Mouse (Mus musculus) bone marrow, adult 2 months (tissue): ENCODE data around the gene Prpf38b. TPM values are rescaled to one million over a fixed set of nuclear protein-coding genes. Genes with fewer than 3 reads are reported as not detected.
"Not testable (repeated sequence)": the region's sequence is repeated elsewhere in the genome, so short reads cannot be mapped to it uniquely, and the experiment has no call there.

ENCODE experiments used
- H3K27ac ChIP-seq: fragments of 200-500 bp; 2 replicates; pipeline ENCODE4 v1.5.1; 2012; ENCODE audit warnings: low read depth, mild to moderate bottlenecking, control low read depth, inconsistent platforms, low read length; ENCODE audit not compliant: control insufficient read depth, poor library complexity, insufficient read depth
- H3K4me1 ChIP-seq: fragments of 200-500 bp; 2 replicates; pipeline ENCODE4 v1.6.1; 2011; ENCODE audit warnings: low read length; ENCODE audit not compliant: control insufficient read depth, insufficient read depth
- H3K4me3 ChIP-seq: fragments of 200-500 bp; replicated peaks from 2 replicates; pipeline ENCODE3; 2011; ENCODE audit warnings: mild to moderate bottlenecking, low read depth, low read length, control low read depth; ENCODE audit not compliant: control insufficient read depth
- CTCF ChIP-seq: fragments of 200-500 bp; IDR thresholded peaks from 2 replicates; pipeline ENCODE4 v1.5.1; 2011; ENCODE audit warnings: low read length, control low read depth; ENCODE audit not compliant: control insufficient read depth, insufficient read depth
- POLR2A ChIP-seq: fragments of 200-500 bp; IDR thresholded peaks from 2 replicates; pipeline ENCODE4 v1.6.1; 2011; ENCODE audit warnings: low read depth, mild to moderate bottlenecking, control low read depth, low read length, borderline replicate concordance; ENCODE audit not compliant: control insufficient read depth
- WGBS: fragments of 180-500 bp; shearing (Covaris S2); methylation state at CpG from one replicate; pipeline ENCODE4 v1.1.7; 2018; 5-methylcytosine and 5-hydroxymethylcytosine counted together
- polyA plus RNA-seq: library from polyadenylated mRNA; stranded (reverse); fragments of >200 nt; gene quantifications from 2 replicates; pipeline ENCODE4 v1.2.4, GENCODE M21; 2011; ENCODE audit warnings: low replicate concordance; ENCODE audit not compliant: missing spikeins, insufficient read depth, insufficient read length

Gene Prpf38b
- polyA plus RNA-seq, 1 experiment, result 184 TPM

- no peak overlapping the region for H3K4me3 ChIP-seq
- WGBS, result 51% methylated on average over 4 of the region's 4 CpGs
- TF ChIP-seq POLR2A, result no peak
- TF ChIP-seq CTCF, result no peak
Measured at GRCm38 (mm10) chr3:108892914-108893313, 18.6 kb downstream of the Prpf38b start.

DNA sequence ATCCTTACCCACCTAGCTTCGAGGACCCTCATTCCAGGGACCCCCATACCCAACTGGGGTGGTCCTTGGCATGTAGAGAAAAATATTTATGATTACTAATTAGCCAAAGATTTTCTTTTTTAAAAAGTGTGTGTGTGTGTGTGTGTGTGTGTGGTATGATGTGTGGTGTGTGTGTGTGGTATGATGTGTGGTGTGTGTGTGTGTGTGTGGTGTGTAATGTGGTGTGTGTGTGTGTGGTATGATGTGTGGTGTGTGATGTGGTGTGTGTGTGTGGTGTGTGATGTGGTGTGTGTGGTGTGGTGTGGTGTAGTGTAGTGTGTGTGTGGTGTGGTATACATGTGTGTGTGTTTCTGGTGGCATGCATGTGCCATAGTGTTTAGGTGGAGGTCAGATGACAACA is 19.4 kb downstream of the Prpf38b start:
- no peak for TF ChIP-seq CTCF
- TF ChIP-seq POLR2A, result no peak
- no peak overlapping the region for H3K4me3 ChIP-seq
- 76% methylated on average over 1 of the region's 1 CpGs for WGBS
- H3K27ac ChIP-seq, result no peak overlapping the region
- H3K4me1 ChIP-seq, result peaks cover 2% of the 10 kb centered on the region; the same call in 1 of the 2 replicates

More at GRCm38 (mm10) chr3:108892914-108893313, 18.6 kb downstream of the Prpf38b start:
- no peak overlapping the region for H3K27ac ChIP-seq
- H3K4me1 ChIP-seq, result peaks cover 2% of the 10 kb centered on the region; the same call in 1 of the 2 replicates

- Histone ChIP-seq H3K4me3 (no peak within 1 kb of the TSS), H3K27ac (no peak within 1 kb of the TSS), H3K4me1 (peaks cover 3% of the 10 kb centered on the region; the same call in 1 of the 2 replicates)
- TF ChIP-seq POLR2A, result no peak
- no peak for TF ChIP-seq CTCF
- WGBS, result 94% methylated on average over 1 of the region's 1 CpGs
Measured at GRCm38 (mm10) chr3:108889908-108890307, 21.6 kb downstream of the Prpf38b start, which contains the start of gene Fndc7. Fndc7 (minus strand) TSS chr3:108890008.

- H3K27ac ChIP-seq, result no peak overlapping the region
- H3K4me1 ChIP-seq, result peaks cover 3% of the 10 kb centered on the region; the same call in 1 of the 2 replicates
- 86% methylated on average over 3 of the region's 3 CpGs for WGBS
- TF ChIP-seq CTCF (no peak), POLR2A (no peak)
- H3K4me3 ChIP-seq, result no peak overlapping the region
Measured at GRCm38 (mm10) chr3:108887618-108887975, 23.9 kb downstream of the Prpf38b start.

DNA sequence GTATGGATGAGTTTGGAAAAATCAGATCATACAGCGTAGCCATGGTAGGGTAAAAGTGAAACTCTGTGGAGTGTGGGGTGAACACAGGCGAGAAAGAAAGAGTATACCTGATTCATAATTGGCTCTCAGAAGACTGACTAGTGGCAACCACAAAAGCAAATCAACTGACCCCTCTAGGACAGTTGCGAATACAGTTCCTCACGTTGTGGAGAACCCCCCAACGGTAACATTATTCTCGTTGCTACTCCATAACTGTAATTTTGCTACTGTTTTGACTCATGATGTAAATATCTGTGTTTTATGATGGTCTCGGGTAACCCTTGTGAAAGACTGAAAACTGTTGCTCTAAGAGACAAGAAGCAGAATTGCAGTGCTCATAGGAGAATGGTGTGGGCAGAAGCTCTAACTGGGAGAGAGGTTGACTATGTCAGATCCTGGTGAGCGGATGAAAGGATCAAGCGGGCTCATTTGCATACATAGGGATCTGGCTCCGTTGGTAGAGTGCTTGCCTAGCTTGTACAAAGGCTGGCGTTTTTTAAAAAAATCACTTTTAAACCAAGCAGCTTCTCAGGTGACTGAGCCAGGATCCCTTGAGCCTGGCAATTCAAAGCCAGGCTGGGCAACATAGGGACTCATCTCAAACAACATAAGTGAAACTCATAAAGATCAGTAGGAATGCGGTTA is 24.5 kb downstream of the Prpf38b start:
- peaks cover 2% of the 10 kb centered on the region; the same call in 1 of the 2 replicates for H3K4me1 ChIP-seq
- no peak overlapping the region for H3K4me3 ChIP-seq
- H3K27ac ChIP-seq, result no peak overlapping the region
- TF ChIP-seq POLR2A, result no peak
- TF ChIP-seq CTCF, result no peak
- 65% methylated on average over 12 of the region's 12 CpGs for WGBS

GRCm38 (mm10) chr3:108885686-108886530 is 25.6 kb downstream of the Prpf38b start:
- Histone ChIP-seq H3K4me1 (peaks cover 1% of the 10 kb centered on the region; the same call in 1 of the 2 replicates), H3K4me3 (no peak overlapping the region), H3K27ac (no peak overlapping the region)
- WGBS, result 13% methylated on average over 9 of the region's 9 CpGs
- TF ChIP-seq CTCF (no peak), POLR2A (no peak)

DNA sequence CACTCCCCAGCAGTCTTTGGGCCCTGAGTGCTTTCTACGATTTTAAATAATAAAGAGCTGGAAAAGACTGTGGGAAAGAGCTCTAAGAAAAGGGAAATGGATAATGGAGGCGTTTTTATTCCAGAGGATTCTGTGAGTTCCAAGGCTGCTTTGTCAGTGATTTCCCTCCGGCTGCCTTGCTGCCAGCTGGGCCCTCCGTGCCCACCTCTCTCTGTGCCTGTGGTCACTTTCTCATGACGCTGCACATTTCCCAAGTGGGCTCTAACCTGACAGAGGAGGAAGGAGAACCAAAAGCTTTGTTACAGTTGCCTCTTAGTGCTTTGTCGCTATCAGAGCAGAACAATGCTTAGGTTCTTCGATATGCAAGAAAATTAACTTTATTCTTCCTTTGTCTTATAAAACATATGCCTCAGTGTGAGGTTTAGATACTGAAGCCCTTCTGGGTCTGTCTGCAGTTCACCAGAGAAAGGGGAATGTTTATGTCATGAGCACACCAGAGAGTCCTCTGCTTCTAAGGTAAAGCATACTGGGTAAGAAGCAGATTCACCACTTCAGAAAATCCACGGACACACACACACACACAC is 26.7 kb downstream of the Prpf38b start:
- Histone ChIP-seq H3K27ac (no peak overlapping the region), H3K4me1 (peaks cover 3% of the 10 kb centered on the region; the same call in 1 of the 2 replicates), H3K4me3 (no peak overlapping the region)
- no peak for TF ChIP-seq CTCF
- WGBS, result 18% methylated on average over 8 of the region's 8 CpGs

DNA sequence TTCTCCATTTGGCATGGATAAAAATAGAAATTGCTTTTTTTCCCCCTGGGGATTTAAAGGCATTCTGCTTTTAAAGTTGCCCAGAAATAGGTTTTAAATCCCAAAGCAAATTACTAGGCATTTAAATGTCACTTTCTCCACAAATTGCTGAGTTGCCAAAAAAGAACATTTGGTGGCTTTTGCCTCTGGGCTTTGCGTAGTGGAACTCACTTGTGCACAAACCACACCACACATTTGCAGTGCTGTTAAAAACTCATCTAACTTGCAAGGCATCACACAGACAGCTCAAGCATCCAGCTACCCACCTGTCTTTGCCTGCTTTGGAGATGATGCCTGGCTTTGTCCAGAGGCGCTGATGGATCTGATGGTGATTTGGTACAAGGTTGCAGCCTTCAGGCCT is 28.5 kb downstream of the Prpf38b start:
- Histone ChIP-seq H3K27ac (no peak overlapping the region), H3K4me3 (no peak overlapping the region), H3K4me1 (peaks cover 3% of the 10 kb centered on the region; the same call in 1 of the 2 replicates)
- TF ChIP-seq POLR2A (no peak), CTCF (no peak)
- 88% methylated on average over 2 of the region's 2 CpGs for WGBS

DNA sequence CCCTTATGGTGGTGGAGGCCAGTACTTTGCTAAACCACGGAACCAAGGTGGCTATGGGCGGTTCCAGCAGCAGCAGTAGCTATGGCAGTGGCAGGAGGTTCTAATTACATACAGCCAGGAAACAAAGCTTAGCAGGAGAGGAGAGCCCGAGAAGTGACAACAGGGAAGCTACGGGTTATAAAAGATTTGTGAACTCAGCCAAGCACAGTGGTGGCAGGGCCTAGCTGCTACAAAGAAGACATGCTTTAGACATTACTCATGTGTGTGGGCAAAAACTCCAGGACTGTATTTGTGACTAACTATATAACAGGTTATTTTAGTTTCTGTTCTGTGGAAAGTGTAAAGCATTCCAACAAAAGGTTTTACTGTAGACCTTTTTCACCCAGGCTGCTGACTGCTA is 29.7 kb downstream of the Prpf38b start:
- 37% methylated on average over 4 of the region's 4 CpGs for WGBS

More for the DNA sequence above, 29.7 kb downstream of the Prpf38b start:
- not testable (repeated sequence) for H3K4me1 ChIP-seq, H3K27ac ChIP-seq, H3K4me3 ChIP-seq
